Mouse (Mus musculus): ENCODE data around the gene Stag3.

DNA sequence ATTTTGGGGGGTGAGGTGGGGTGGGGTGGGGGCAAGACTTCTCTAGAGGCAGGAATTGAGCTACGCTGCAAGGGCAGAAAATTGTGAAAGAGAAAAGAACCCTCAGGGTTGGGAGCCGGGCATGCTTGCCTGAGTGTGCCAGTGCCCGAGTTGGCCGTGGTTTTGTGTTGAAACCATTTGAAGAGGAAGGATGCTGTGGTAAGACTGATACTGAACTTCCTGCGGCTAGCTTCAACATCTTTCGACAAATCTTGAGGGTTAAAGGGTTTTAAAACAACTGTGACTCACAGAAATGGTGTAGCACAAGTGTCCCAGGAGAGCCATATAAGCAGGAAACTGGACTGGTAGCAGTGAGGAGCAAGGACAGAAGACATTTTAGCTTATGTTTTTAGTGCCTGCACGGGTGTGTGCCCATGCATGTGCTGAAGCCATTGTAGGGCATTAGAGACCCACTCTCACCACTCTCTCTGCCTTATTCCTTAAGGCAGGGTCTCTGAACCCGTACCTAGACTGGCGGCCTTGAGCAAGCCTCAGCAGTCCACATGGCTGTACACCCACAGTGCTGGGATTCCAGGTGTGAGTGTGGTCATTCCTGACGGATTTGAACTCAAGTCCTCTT, 23.0 kb upstream of the Stag3 start:
- TF ChIP-seq CTCF (IDR thresholded peaks at IDR 0.05; ENCODE audit: insufficient read depth, low read depth, low read length) = no peak
- no peak for TF ChIP-seq POLR2A (IDR thresholded peaks at IDR 0.05; ENCODE audit: insufficient read depth, low read depth, low read length)

Measured in olfactory bulb, adult 2 months (tissue).